Mouse (Mus musculus): ENCODE measurements around the gene Grik4. TPM values are rescaled to one million over a fixed set of nuclear protein-coding genes. Genes with fewer than 3 reads are reported as not detected.

The Grik4 gene
- polyA plus RNA-seq, 1 experiment from 2014 or later, result 5.8 TPM

DNA sequence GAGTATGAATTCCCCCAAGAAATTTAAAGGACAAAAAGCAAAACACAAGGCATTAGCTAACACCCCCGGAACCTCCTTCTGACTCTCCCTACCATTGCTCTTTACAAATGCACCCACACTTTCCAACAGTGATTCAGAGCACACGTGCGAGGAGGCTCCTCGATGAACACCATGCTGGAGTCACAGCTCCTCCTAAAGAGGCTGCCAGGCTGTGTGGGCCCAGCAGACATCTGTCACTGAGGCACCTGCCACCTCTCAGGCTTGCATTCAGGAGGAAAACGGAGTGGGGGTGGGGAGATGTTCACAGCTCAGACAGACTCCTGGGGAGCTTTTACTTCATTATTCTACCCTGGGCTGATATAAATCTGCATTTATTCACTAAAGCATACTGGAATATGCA, 301.5 kb downstream of the Grik4 start:
- Histone ChIP-seq H3K4me1 (replicated peaks; ENCODE audit: control insufficient read depth, insufficient read depth, low read length) (peaks cover 11% of the 10 kb centered on the region), H3K4me3 (replicated peaks; ENCODE audit: low read length) (no peak overlapping the region), H3K4me2 (replicated peaks) (no peak overlapping the region), H3K27ac (no peak overlapping the region), H3K9me3 (ENCODE audit: control insufficient read depth, low read length) (no peaks in the 10 kb centered on the region), H3K9ac (no peak overlapping the region), H3K36me3 (replicated peaks; ENCODE audit: control insufficient read depth, insufficient read depth) (no peaks in the 10 kb centered on the region), H3K27me3 (ENCODE audit: control insufficient read depth, insufficient read depth, low read length) (no peaks in the 10 kb centered on the region)
- ATAC-seq (ENCODE audit: low FRiP score) (no peak), DNase-seq (ENCODE audit: low spot score) (no peak)
- WGBS, result 26% methylated on average over 5 of the region's 5 CpGs

DNA sequence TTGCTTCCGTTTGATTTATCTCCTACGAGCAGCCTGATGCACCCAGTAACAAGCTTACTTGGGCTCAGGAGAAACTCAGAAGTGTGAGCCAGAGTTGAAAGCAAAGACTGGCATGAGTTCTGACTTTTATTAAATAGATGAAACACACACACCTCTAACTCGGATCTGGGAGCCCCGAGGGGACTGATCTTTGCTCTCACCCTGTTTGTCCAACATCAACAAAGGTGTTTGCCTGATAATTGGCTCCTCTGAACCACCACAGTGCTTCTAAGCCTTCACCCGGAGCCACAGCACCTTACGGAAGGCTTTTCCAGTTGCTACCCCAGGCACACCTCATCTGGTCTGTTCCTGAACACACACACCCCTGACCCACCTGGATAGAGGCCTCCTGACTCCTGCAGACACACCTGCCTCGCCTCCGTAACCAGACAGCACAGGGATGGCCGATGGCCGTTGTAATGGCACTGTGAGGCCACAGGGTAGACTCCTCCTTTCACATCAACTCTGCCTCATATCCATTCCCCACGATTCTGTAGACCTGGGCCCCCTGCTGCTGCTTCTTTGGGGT, 302.7 kb downstream of the Grik4 start:
- no peaks in the 10 kb centered on the region for H3K27me3 ChIP-seq (ENCODE audit: control insufficient read depth, insufficient read depth, low read length)
- no peak overlapping the region for H3K27ac ChIP-seq
- 71% methylated on average over 11 of the region's 11 CpGs for WGBS
- H3K4me3 ChIP-seq (replicated peaks; ENCODE audit: low read length), result no peak overlapping the region
- H3K4me2 ChIP-seq (replicated peaks), result no peak overlapping the region
- H3K4me1 ChIP-seq (replicated peaks; ENCODE audit: control insufficient read depth, insufficient read depth, low read length), result peaks cover 8% of the 10 kb centered on the region
- H3K36me3 ChIP-seq (replicated peaks; ENCODE audit: control insufficient read depth, insufficient read depth), result no peaks in the 10 kb centered on the region
- H3K9ac ChIP-seq, result no peak overlapping the region
- ATAC-seq (ENCODE audit: low FRiP score), result no peak
- no peaks in the 10 kb centered on the region for H3K9me3 ChIP-seq (ENCODE audit: control insufficient read depth, low read length)
- DNase-seq (ENCODE audit: low spot score), result no peak

GRCm38 (mm10) chr9:42636446-42636845, 307.8 kb downstream of the Grik4 start:
- no peak for DNase-seq (ENCODE audit: low spot score)
- Histone ChIP-seq H3K4me3 (replicated peaks; ENCODE audit: low read length) (no peak overlapping the region), H3K27ac (no peak overlapping the region), H3K36me3 (replicated peaks; ENCODE audit: control insufficient read depth, insufficient read depth) (no peaks in the 10 kb centered on the region), H3K4me1 (replicated peaks; ENCODE audit: control insufficient read depth, insufficient read depth, low read length) (peaks cover 7% of the 10 kb centered on the region), H3K27me3 (ENCODE audit: control insufficient read depth, insufficient read depth, low read length) (no peaks in the 10 kb centered on the region), H3K4me2 (replicated peaks) (no peak overlapping the region), H3K9me3 (ENCODE audit: control insufficient read depth, low read length) (no peaks in the 10 kb centered on the region), H3K9ac (no peak overlapping the region)
- 69% methylated on average over 10 of the region's 10 CpGs for WGBS
- no peak for ATAC-seq (ENCODE audit: low FRiP score)

- ATAC-seq (ENCODE audit: low FRiP score) (peak; percentile 40; the same call in 1 of the 2 replicates), DNase-seq (ENCODE audit: low spot score) (peak; percentile 48)
- H3K9me3 ChIP-seq (ENCODE audit: control insufficient read depth, low read length), result no peaks in the 10 kb centered on the region
- H3K4me1 ChIP-seq (replicated peaks; ENCODE audit: control insufficient read depth, insufficient read depth, low read length), result peaks cover 5% of the 10 kb centered on the region; the same call in 1 of the 2 replicates
- no peak overlapping the region for H3K4me3 ChIP-seq (replicated peaks; ENCODE audit: low read length)
- H3K9ac ChIP-seq, result no peak overlapping the region
- H3K36me3 ChIP-seq (replicated peaks; ENCODE audit: control insufficient read depth, insufficient read depth), result 0 out of 2 replicates have a peak, but pooled peaks cover 9% of the 10 kb centered on the region
- 59% methylated on average over 4 of the region's 4 CpGs for WGBS
- no peaks in the 10 kb centered on the region for H3K27me3 ChIP-seq (ENCODE audit: control insufficient read depth, insufficient read depth, low read length)
- no peak overlapping the region for H3K27ac ChIP-seq
- H3K4me2 ChIP-seq (replicated peaks), result no peak overlapping the region
Observed at GRCm38 (mm10) chr9:42631479-42631878, 312.8 kb downstream of the Grik4 start.

DNA sequence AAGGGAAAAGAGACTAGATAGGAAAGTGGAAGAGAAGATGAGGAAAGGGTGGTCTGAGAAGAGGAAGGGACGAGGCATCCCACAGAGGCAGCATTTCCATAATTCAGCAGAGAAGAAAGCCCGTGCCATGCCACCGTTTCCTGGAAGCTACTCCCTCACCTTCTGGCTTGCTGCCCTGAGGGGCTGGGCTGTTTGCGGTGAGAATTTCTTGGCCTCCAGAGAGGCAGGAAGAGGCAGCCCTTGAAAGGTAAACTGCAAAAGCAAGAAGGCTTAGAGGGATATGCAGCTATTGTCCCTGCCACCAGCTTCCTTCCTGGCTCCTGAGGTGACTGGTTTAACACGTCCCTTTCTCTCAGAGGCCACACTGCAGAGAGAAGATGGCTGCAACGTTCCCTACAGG, 316.7 kb downstream of the Grik4 start:
- H3K36me3 ChIP-seq (replicated peaks; ENCODE audit: control insufficient read depth, insufficient read depth), result 0 out of 2 replicates have a peak, but pooled peaks cover 11% of the 10 kb centered on the region
- WGBS, result 23% methylated on average over 6 of the region's 6 CpGs
- no peak overlapping the region for H3K27ac ChIP-seq
- ATAC-seq (ENCODE audit: low FRiP score) (no peak), DNase-seq (ENCODE audit: low spot score) (no peak)
- H3K9ac ChIP-seq, result 0 out of 2 replicates have a peak overlapping the region, but pooled peaks have one; percentile 2
- H3K4me1 ChIP-seq (replicated peaks; ENCODE audit: control insufficient read depth, insufficient read depth, low read length), result peaks cover 5% of the 10 kb centered on the region; the same call in 1 of the 2 replicates
- no peak overlapping the region for H3K4me3 ChIP-seq (replicated peaks; ENCODE audit: low read length)
- H3K27me3 ChIP-seq (ENCODE audit: control insufficient read depth, insufficient read depth, low read length), result no peaks in the 10 kb centered on the region
- no peak overlapping the region for H3K4me2 ChIP-seq (replicated peaks)
- no peaks in the 10 kb centered on the region for H3K9me3 ChIP-seq (ENCODE audit: control insufficient read depth, low read length)

DNA sequence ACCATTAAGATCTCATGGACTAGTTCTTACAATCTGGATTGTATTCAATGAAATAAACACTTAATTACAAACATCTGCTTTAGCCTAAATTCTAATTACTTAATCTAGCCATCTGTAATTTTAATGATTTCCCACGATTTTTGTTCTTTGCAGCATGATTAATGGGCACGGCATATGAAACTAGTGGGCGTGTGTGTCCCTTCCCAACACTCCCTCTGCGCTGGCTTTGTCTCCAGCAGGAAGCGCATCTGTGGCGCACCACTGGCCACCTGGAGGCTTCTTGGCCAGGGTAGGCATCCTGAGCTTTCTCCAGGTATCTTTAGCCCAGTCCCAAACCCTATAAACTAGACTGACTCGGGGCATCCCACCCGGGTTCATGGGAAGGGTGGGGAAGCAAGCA, 317.1 kb downstream of the Grik4 start:
- Histone ChIP-seq H3K9ac (no peak overlapping the region), H3K36me3 (replicated peaks; ENCODE audit: control insufficient read depth, insufficient read depth) (0 out of 2 replicates have a peak, but pooled peaks cover 15% of the 10 kb centered on the region), H3K9me3 (ENCODE audit: control insufficient read depth, low read length) (no peaks in the 10 kb centered on the region), H3K27ac (no peak overlapping the region), H3K4me2 (replicated peaks) (no peak overlapping the region), H3K4me1 (replicated peaks; ENCODE audit: control insufficient read depth, insufficient read depth, low read length) (peaks cover 5% of the 10 kb centered on the region; the same call in 1 of the 2 replicates), H3K27me3 (ENCODE audit: control insufficient read depth, insufficient read depth, low read length) (no peaks in the 10 kb centered on the region), H3K4me3 (replicated peaks; ENCODE audit: low read length) (no peak overlapping the region)
- DNase-seq (ENCODE audit: low spot score), result no peak
- 47% methylated on average over 8 of the region's 8 CpGs for WGBS
- ATAC-seq (ENCODE audit: low FRiP score), result no peak

- H3K4me1 ChIP-seq (replicated peaks; ENCODE audit: control insufficient read depth, insufficient read depth, low read length), result peaks cover 5% of the 10 kb centered on the region; the same call in 1 of the 2 replicates
- no peak overlapping the region for H3K4me2 ChIP-seq (replicated peaks)
- no peaks in the 10 kb centered on the region for H3K27me3 ChIP-seq (ENCODE audit: control insufficient read depth, insufficient read depth, low read length)
- no peak overlapping the region for H3K9ac ChIP-seq
- H3K4me3 ChIP-seq (replicated peaks; ENCODE audit: low read length), result no peak overlapping the region
- no peak overlapping the region for H3K27ac ChIP-seq
- 14% methylated on average over 6 of the region's 6 CpGs for WGBS
- ATAC-seq (ENCODE audit: low FRiP score), result no peak
- H3K36me3 ChIP-seq (replicated peaks; ENCODE audit: control insufficient read depth, insufficient read depth), result 0 out of 2 replicates have a peak, but pooled peaks cover 15% of the 10 kb centered on the region
- no peak for DNase-seq (ENCODE audit: low spot score)
- no peaks in the 10 kb centered on the region for H3K9me3 ChIP-seq (ENCODE audit: control insufficient read depth, low read length)
Observed at GRCm38 (mm10) chr9:42626226-42626775, 318.0 kb downstream of the Grik4 start.

- no peak overlapping the region for H3K27ac ChIP-seq
- H3K9ac ChIP-seq, result no peak overlapping the region
- ATAC-seq (ENCODE audit: low FRiP score), result no peak
- no peak overlapping the region for H3K4me3 ChIP-seq (replicated peaks; ENCODE audit: low read length)
- peaks cover 11% of the 10 kb centered on the region for H3K4me1 ChIP-seq (replicated peaks; ENCODE audit: control insufficient read depth, insufficient read depth, low read length)
- H3K36me3 ChIP-seq (replicated peaks; ENCODE audit: control insufficient read depth, insufficient read depth), result no peaks in the 10 kb centered on the region
- no peaks in the 10 kb centered on the region for H3K27me3 ChIP-seq (ENCODE audit: control insufficient read depth, insufficient read depth, low read length)
- 70% methylated on average over 10 of the region's 10 CpGs for WGBS
- DNase-seq (ENCODE audit: low spot score), result no peak
- no peak overlapping the region for H3K4me2 ChIP-seq (replicated peaks)
- H3K9me3 ChIP-seq (ENCODE audit: control insufficient read depth, low read length), result no peaks in the 10 kb centered on the region
Observed at GRCm38 (mm10) chr9:42614409-42614808, 329.9 kb downstream of the Grik4 start.

GRCm38 (mm10) chr9:42613827-42614226, 330.5 kb downstream of the Grik4 start:
- Histone ChIP-seq H3K4me1 (replicated peaks; ENCODE audit: control insufficient read depth, insufficient read depth, low read length) (peaks cover 11% of the 10 kb centered on the region), H3K27ac (no peak overlapping the region), H3K4me3 (replicated peaks; ENCODE audit: low read length) (no peak overlapping the region), H3K9ac (no peak overlapping the region), H3K27me3 (ENCODE audit: control insufficient read depth, insufficient read depth, low read length) (no peaks in the 10 kb centered on the region), H3K36me3 (replicated peaks; ENCODE audit: control insufficient read depth, insufficient read depth) (no peaks in the 10 kb centered on the region), H3K9me3 (ENCODE audit: control insufficient read depth, low read length) (no peaks in the 10 kb centered on the region), H3K4me2 (replicated peaks) (no peak overlapping the region)
- DNase-seq (ENCODE audit: low spot score), result no peak
- ATAC-seq (ENCODE audit: low FRiP score), result no peak
- WGBS, result 35% methylated on average over 6 of the region's 6 CpGs
